Mouse (Mus musculus) heart, embryonic 15.5 days (tissue): ENCODE measurements around the gene Mblac1. TPM values are rescaled to one million over a fixed set of nuclear protein-coding genes. Genes with fewer than 3 reads are reported as not detected.

Source experiments
- ATAC-seq: fragments of 200-750 bp; cut with Nextera tagmentation; replicated peaks from 2 replicates; pipeline ENCODE4 v1.8.0; 2017; ENCODE audit warnings: low read depth, moderate TSS enrichment; ENCODE audit not compliant: insufficient number of reproducible peaks, insufficient read depth, low FRiP score
- H3K27ac ChIP-seq: fragments of 300-500 bp; sonication (generic); 2 replicates; pipeline ENCODE4 v1.5.1; 2015; ENCODE audit warnings: mild to moderate bottlenecking, inconsistent platforms
- H3K27me3 ChIP-seq: fragments of 300-500 bp; sonication (generic); 2 replicates; pipeline ENCODE4 v1.6.1; 2015; ENCODE audit warnings: inconsistent platforms
- H3K36me3 ChIP-seq: fragments of 300-500 bp; sonication (generic); 2 replicates; pipeline ENCODE4 v1.6.1; 2015; ENCODE audit warnings: mild to moderate bottlenecking, inconsistent platforms
- H3K4me1 ChIP-seq: fragments of 300-500 bp; sonication (generic); replicated peaks from 2 replicates; pipeline ENCODE4 v1.6.1; 2015; ENCODE audit warnings: inconsistent platforms
- H3K4me2 ChIP-seq: fragments of 300-500 bp; sonication (generic); 2 replicates; pipeline ENCODE4 v1.6.1; 2015; ENCODE audit warnings: inconsistent platforms, mild to moderate bottlenecking, moderate library complexity
- H3K4me3 ChIP-seq: fragments of 300-500 bp; sonication (generic); 2 replicates; pipeline ENCODE4 v1.5.1; 2015; ENCODE audit warnings: mild to moderate bottlenecking, inconsistent platforms
- H3K9ac ChIP-seq: fragments of 300-500 bp; sonication (generic); 2 replicates; pipeline ENCODE4 v1.6.1; 2015; ENCODE audit warnings: mild to moderate bottlenecking, inconsistent platforms
- H3K9me3 ChIP-seq: fragments of 300-500 bp; sonication (generic); replicated peaks from 2 replicates; pipeline ENCODE4 v1.6.1; 2016; ENCODE audit warnings: inconsistent platforms
- WGBS: fragments of 180-500 bp; shearing (Covaris S2); methylation state at CpG from one replicate; pipeline ENCODE4 v1.1.7; 2015; ENCODE audit warnings: mixed read lengths; 5-methylcytosine and 5-hydroxymethylcytosine counted together
- polyA plus RNA-seq: library from polyadenylated mRNA; unstranded; fragments of >200 nt; fragmentation: Nextera tagmentation; extraction: Ambion mirVana; gene quantifications from 2 replicates; pipeline ENCODE4 v1.2.1, GENCODE M21; 2015

Mblac1 gene
- polyA plus RNA-seq: 5.1 and 6.7 TPM in 2 replicates

DNA sequence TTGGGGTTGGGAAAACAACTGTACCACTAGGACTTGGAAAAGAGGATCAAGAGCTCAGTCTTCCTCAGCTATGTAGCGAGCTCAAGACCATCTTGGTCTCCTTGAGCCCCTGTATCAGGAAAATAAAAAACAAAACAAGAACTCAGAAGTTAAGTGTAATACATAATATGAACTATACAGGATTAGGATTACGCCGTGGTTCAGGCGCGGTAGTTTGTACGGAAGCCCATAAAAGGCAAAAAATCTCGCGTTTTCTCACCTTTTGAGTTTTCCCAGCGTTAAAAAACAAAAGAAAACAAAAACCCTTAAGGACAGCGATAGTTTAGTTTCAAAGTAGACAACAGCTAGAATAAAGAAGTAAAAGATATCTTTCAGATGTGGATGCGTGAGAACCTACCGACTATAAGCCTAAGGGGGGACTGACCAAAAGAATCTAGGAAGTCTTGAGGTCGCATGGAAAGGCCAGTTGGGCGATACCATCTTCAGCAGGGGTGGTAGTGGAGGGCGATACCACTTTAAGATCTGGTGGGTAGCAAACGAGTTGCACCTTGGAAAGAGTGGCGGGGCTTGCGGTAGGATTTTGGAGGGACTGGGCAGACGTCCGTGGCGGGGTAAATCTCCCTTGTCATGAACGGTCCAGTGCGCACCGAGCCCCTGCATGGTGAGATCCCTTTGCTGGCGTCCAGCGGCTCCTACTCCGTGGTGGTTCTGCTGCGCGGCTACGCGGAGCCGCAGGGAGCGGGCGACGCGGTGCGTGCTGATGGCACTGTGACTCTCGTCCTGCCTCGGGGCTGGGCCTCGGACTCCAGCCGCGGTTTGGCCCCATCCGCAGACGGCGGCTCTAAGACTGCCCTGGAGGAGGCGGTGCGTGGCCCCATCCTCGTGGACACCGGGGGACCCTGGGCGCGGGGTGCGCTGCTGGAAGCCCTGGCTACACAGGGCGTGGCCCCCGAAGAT is at the start of gene Mblac1:
Gene Mblac1 (plus strand): TSS at position 544 of the 957 bp plus-strand sequence.
- H3K27me3 ChIP-seq: no peaks in the 10 kb centered on the region
- 6% methylated on average over 54 of the region's 54 CpGs for WGBS
- H3K4me3 ChIP-seq: peak within 1 kb of the TSS; percentile 69
- H3K9ac ChIP-seq: peak within 1 kb of the TSS; percentile 78
- H3K4me2 ChIP-seq: peak within 1 kb of the TSS; percentile 95
- 0 out of 2 replicates have a peak, but pooled peaks cover 4% of the 10 kb centered on the region for H3K36me3 ChIP-seq
- peaks cover 16% of the 10 kb centered on the region for H3K4me1 ChIP-seq
- ATAC-seq: peak; percentile 81
- H3K27ac ChIP-seq: peak within 1 kb of the TSS; percentile 85
- no peaks in the 10 kb centered on the region for H3K9me3 ChIP-seq

DNA sequence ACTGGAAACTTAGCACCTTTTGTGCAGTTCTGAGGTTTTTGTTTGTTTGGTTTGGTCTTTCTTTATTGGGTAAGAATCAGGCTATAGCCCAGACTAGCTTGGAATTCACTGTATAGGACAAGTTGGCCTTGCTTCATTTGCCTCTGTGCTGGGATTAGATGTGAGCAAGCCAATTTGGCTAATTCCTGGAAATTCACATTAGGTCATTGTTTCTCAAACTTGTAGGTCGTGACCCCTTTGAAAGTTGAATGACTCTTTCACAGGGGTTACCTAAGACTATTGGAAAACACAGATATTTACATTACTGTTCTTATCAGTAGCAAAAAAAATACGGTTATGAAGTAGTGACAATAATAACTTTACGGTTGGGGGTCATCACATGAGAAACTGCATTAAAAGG is 39.7 kb upstream of the Mblac1 start:
- Histone ChIP-seq H3K4me3 (peak overlapping the region; percentile 78), H3K36me3 (peaks cover 27% of the 10 kb centered on the region), H3K27ac (no peak overlapping the region), H3K4me2 (peak overlapping the region; percentile 68), H3K9me3 (no peaks in the 10 kb centered on the region), H3K9ac (peak overlapping the region; percentile 69; the same call in 1 of the 2 replicates), H3K4me1 (peaks cover 2% of the 10 kb centered on the region; the same call in 1 of the 2 replicates), H3K27me3 (no peaks in the 10 kb centered on the region)
- ATAC-seq: no peak
- WGBS: 75% methylated on average over 3 of the region's 3 CpGs

DNA sequence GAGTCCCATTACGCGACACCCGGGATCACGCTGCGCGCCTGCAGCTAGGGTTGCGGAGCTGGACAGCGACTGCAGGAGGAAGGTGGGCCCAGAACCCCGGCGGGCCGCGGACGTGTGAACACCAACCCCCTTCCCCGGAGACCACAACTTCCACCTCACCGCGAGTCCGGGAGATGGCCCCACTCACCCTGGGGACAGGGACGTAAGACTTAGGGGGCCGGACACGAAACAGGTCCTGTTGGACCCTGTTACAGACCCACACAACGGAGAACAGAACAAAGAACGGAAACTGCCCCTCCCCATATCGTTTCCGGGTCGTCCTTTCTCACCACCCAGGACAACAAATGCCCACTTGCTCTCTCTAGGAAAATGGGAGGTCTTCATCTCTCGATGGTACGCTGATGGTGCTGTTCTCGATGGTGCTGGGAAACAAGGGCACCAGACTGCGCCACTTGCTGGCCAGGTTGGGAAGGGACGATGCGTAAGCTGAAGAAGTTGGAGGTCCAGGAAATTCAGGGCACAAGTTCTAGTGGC is 38.6 kb upstream of the Mblac1 start, which contains the start of gene Zfp113:
Gene Zfp113 (minus strand): TSS at position 302 of the 534 bp plus-strand sequence.
- Histone ChIP-seq H3K4me1 (peaks cover 2% of the 10 kb centered on the region; the same call in 1 of the 2 replicates), H3K27me3 (no peaks in the 10 kb centered on the region), H3K27ac (peak within 1 kb of the TSS; percentile 90), H3K4me3 (peak within 1 kb of the TSS; percentile 78), H3K9ac (peak within 1 kb of the TSS; percentile 69), H3K9me3 (no peaks in the 10 kb centered on the region), H3K36me3 (peaks cover 23% of the 10 kb centered on the region), H3K4me2 (peak within 1 kb of the TSS; percentile 68)
- under 1% methylated on average over 31 of the region's 31 CpGs for WGBS
- ATAC-seq: peak; percentile 97

DNA sequence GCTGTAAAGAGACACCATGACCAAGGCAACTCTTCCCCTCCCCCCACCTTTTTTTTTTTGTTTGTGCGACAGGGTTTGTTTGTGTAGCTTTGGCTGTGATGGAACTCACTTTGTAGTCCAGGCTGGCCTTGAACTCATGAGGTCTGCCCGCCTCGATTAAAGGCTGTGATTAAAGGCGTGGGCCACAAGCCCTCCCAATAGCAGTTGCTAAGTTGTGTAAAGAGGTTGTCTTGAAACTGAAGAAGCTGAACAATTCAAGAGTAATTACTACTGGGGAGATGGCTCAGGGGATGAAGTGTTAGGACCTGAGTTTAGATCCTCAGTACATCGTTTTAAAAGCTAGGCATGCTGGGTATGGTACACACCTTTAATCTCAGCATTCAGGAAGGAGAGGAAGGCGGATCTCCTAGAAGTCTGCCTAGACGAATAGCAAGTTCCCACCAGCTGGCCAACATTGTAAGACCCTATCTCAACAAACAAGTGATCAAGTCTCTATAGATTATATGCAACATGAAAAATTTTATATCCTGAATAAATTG is 33.8 kb upstream of the Mblac1 start:
- peak overlapping the region; percentile 60 for H3K27ac ChIP-seq
- no peaks in the 10 kb centered on the region for H3K27me3 ChIP-seq
- 64% methylated on average over 7 of the region's 7 CpGs for WGBS
- peaks cover 12% of the 10 kb centered on the region for H3K4me1 ChIP-seq
- H3K4me2 ChIP-seq: peak overlapping the region; percentile 77
- H3K4me3 ChIP-seq: peak overlapping the region; percentile 86
- H3K9ac ChIP-seq: peak overlapping the region; percentile 85; the same call in 1 of the 2 replicates
- no peaks in the 10 kb centered on the region for H3K9me3 ChIP-seq
- ATAC-seq: no peak
- peaks cover 25% of the 10 kb centered on the region for H3K36me3 ChIP-seq

DNA sequence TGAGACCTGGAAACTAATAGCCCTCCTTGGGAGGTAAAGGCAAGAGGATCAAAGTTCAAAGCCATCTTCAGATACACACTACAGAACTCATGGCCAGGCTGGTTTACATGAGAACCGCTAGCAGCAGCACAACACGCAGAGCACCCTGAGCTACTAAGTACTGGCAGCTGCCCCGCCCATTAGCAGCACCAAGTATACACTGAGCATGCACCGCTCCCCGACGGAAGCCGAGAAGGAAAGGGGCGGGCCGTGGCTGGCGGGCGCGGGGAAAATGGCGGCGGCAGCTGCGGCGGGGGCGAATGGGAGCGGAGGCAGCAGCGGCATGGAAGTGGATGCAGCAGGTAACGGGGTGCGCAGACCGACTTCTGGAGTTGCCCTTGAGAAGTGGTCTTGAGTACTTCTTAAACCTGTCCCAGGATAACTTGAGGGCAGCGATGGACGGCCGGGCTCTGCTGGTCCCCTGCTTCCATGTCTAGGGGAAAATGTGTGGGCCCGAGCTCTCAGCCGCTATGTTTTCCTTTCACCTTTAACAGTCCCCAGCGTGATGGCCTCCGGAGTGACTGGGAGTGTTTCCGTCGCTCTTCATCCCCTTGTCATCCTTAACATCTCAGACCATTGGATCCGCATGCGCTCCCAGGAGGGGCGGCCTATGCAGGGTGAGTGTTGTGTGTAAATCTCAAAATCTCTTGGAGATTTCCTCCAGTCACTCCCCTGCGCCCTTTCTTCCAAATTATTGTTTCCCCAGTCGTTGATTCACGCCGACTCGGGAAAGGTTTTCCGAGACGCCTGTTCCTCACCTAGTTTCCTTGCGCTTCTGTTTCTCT is 33.1 kb upstream of the Mblac1 start, which contains the start of gene Cops6:
Gene Cops6 (plus strand): TSS at position 230 of the 824 bp plus-strand sequence.
- peak; percentile 95 for ATAC-seq
- peak within 1 kb of the TSS; percentile 86 for H3K4me3 ChIP-seq
- WGBS: under 1% methylated on average over 42 of the region's 42 CpGs
- peak within 1 kb of the TSS; percentile 77 for H3K4me2 ChIP-seq
- peaks cover 33% of the 10 kb centered on the region for H3K36me3 ChIP-seq
- peak within 1 kb of the TSS; percentile 75 for H3K27ac ChIP-seq
- H3K4me1 ChIP-seq: peaks cover 10% of the 10 kb centered on the region
- H3K9ac ChIP-seq: peak within 1 kb of the TSS; percentile 85
- no peaks in the 10 kb centered on the region for H3K9me3 ChIP-seq
- no peaks in the 10 kb centered on the region for H3K27me3 ChIP-seq

DNA sequence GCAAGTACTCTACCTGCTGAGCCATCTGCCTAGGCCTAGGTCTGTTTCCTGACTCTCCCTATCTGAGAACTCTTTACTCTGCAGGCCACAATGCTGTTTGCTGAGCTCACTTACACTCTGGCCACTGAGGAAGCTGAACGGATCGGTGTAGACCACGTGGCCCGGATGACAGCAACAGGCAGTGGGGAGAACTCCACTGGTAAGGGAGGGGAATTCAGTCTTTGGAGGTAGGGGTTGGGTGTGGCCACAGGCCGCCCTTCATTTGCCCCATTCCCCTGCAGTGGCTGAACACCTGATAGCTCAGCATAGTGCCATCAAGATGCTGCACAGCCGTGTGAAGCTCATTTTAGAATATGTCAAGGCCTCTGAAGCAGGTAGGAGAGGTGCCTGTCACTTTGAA is 31.1 kb upstream of the Mblac1 start:
- Histone ChIP-seq H3K36me3 (peaks cover 52% of the 10 kb centered on the region), H3K4me2 (no peak overlapping the region), H3K4me1 (peaks cover 10% of the 10 kb centered on the region), H3K27me3 (no peaks in the 10 kb centered on the region), H3K27ac (no peak overlapping the region), H3K9me3 (no peaks in the 10 kb centered on the region), H3K9ac (no peak overlapping the region), H3K4me3 (no peak overlapping the region)
- ATAC-seq: no peak
- WGBS: 73% methylated on average over 6 of the region's 6 CpGs

DNA sequence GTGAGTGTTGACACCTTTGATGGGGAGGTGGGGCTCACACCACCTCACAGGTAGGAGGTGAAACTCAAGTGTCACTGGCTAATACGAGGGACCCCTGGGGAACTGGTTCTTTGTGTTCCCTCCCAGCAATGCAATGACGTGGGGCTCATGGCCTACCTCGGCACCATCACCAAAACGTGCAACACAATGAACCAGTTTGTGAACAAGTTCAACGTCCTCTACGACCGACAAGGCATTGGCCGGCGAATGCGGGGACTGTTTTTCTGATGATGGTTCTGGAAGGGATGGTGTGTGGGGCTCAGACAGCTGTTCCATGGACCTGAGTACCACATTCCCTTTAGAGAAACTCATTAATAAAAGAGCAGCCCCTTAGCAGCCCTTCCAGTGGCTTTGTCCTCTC is 30.5 kb upstream of the Mblac1 start:
- ATAC-seq: no peak
- Histone ChIP-seq H3K4me1 (peaks cover 10% of the 10 kb centered on the region), H3K4me2 (no peak overlapping the region)

DNA sequence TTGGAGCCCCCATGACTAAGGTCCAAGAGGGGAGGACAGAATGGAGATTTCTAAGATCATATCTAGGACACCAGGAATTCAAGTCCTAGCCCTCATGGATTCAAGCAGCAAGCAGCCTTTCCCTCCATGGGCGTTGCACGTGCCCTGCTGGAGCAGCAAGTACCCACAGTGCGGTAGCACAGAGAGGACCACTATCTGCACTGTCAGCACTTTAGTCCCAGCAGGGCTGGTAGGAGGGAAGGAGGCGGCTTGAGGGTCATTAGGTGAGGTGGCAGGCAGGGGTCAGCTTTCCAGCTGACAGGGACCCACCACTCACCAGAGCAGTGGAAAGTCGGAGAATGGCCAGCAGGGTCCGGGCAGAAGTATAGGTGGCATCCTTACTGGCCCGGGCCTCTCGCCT is 28.5 kb upstream of the Mblac1 start:
- H3K9ac ChIP-seq: no peak overlapping the region
- no peaks in the 10 kb centered on the region for H3K9me3 ChIP-seq
- H3K36me3 ChIP-seq: peaks cover 69% of the 10 kb centered on the region
- no peak overlapping the region for H3K27ac ChIP-seq
- 72% methylated on average over 8 of the region's 8 CpGs for WGBS
- H3K27me3 ChIP-seq: no peaks in the 10 kb centered on the region
- no peak for ATAC-seq
- H3K4me1 ChIP-seq: peaks cover 16% of the 10 kb centered on the region
- H3K4me2 ChIP-seq: no peak overlapping the region
- no peak overlapping the region for H3K4me3 ChIP-seq

More for the DNA sequence above, 30.5 kb upstream of the Mblac1 start:
- no peak overlapping the region; the same call in 1 of the 2 replicates for H3K9ac ChIP-seq
- H3K36me3 ChIP-seq: peaks cover 58% of the 10 kb centered on the region
- no peak overlapping the region for H3K27ac ChIP-seq
- no peak overlapping the region for H3K4me3 ChIP-seq
- 73% methylated on average over 10 of the region's 10 CpGs for WGBS
- no peaks in the 10 kb centered on the region for H3K9me3 ChIP-seq
- H3K27me3 ChIP-seq: no peaks in the 10 kb centered on the region

DNA sequence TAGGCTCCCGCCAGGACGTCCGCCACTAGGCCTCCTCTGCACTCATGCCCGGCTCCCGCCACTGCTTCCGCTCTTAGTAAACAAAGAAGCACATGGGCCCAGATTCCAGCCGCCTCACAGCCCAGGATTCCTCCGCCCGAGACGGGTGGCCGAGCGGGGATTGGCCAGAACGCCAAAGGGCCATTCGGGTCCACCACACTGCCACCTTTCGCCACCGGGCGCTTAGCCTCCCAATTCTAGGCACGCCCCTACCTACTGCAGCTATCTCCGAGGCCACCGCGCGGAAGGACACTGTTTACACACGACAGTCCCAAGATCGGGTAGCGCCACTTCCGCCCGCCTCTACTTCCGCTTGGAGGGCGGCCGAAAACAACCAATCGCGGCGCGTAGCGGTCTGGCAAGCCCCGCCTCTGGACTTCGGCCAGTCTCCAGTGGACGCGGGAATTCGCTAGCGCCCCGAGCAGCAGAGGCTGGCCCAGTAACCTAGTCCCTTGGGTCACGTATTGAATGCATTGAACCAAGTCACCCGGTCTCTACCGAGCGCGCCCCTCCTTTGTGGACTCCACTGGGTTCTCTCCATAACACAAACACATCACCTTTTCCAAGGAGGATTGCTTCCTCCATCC is 23.1 kb upstream of the Mblac1 start:
- Histone ChIP-seq H3K36me3 (peaks cover 57% of the 10 kb centered on the region), H3K27me3 (no peaks in the 10 kb centered on the region), H3K4me2 (peak overlapping the region; percentile 88), H3K4me3 (peak overlapping the region; percentile 66), H3K27ac (peak overlapping the region; percentile 92), H3K4me1 (peaks cover 18% of the 10 kb centered on the region), H3K9ac (peak overlapping the region; percentile 65), H3K9me3 (no peaks in the 10 kb centered on the region)
- peak; percentile 86 for ATAC-seq
- under 1% methylated on average over 47 of the region's 47 CpGs for WGBS
